Mouse (Mus musculus) gastrocnemius, adult 8-10 months (tissue): Measurements from ENCODE around the gene Osbpl6. TPM values are rescaled to one million over a fixed set of nuclear protein-coding genes. Genes with fewer than 3 reads are reported as not detected.

Source experiments
- DNase-seq, 2 experiments: peaks; one replicate each; pipeline ENCODE4 v3.0.0; 2022; ENCODE audit warnings: low spot score in 2 of 2
- total RNA-seq, 4 experiments: library from RNA; stranded (reverse); gene quantifications; 2 replicates each; pipeline ENCODE4 v1.2.4; 2022

Osbpl6 gene
- 10 to 100 TPM; 41.0 to 54.0 (median 45.9) TPM for total RNA-seq

- DNase-seq, result peak; percentile 60 to 72
Measured at GRCm38 (mm10) chr2:76406151-76406936, at the start of gene Osbpl6. TSS of gene Osbpl6 (plus strand) at chr2:76406508.

- DNase-seq, result no peak
Measured at GRCm38 (mm10) chr2:76360226-76360625, 46.1 kb upstream of the Osbpl6 start, which contains the start of gene Cyct. TSS of gene Cyct (minus strand) at chr2:76360450.

- DNase-seq, result no peak
Measured at GRCm38 (mm10) chr2:76362111-76362510, 44.2 kb upstream of the Osbpl6 start.

GRCm38 (mm10) chr2:76365811-76366210, 40.5 kb upstream of the Osbpl6 start:
- no peak for DNase-seq

GRCm38 (mm10) chr2:76367188-76367922, 39.0 kb upstream of the Osbpl6 start:
- DNase-seq, result peak; percentile 47 to 58

GRCm38 (mm10) chr2:76368861-76369660, 37.2 kb upstream of the Osbpl6 start:
- no peak for DNase-seq

- peak; percentile 71 for DNase-seq
Measured at GRCm38 (mm10) chr2:76369821-76370655, 36.3 kb upstream of the Osbpl6 start, which contains the start of gene Rbm45. TSS of gene Rbm45 (plus strand) at chr2:76369984.

- no peak for DNase-seq
Measured at GRCm38 (mm10) chr2:76370656-76370922, 35.7 kb upstream of the Osbpl6 start.

GRCm38 (mm10) chr2:76372244-76372643, 34.1 kb upstream of the Osbpl6 start:
- DNase-seq, result no peak

- no peak for DNase-seq
Measured at GRCm38 (mm10) chr2:76374544-76375206, 31.6 kb upstream of the Osbpl6 start.

GRCm38 (mm10) chr2:76378646-76379045, 27.7 kb upstream of the Osbpl6 start:
- no peak for DNase-seq

- DNase-seq, result no peak
Measured at GRCm38 (mm10) chr2:76386531-76386930, 19.8 kb upstream of the Osbpl6 start.

- no peak for DNase-seq
Measured at GRCm38 (mm10) chr2:76400178-76400577, 6.1 kb upstream of the Osbpl6 start.

GRCm38 (mm10) chr2:76405596-76406150, 635 bp upstream of the Osbpl6 start:
- no peak for DNase-seq

- DNase-seq, result peak; percentile 50 to 72
Measured at GRCm38 (mm10) chr2:76406937-76407441, 681 bp downstream of the Osbpl6 start.

- DNase-seq, result no peak
Measured at GRCm38 (mm10) chr2:76409526-76409925, 3.2 kb downstream of the Osbpl6 start.

- no peak for DNase-seq
Measured at GRCm38 (mm10) chr2:76409986-76410385, 3.7 kb downstream of the Osbpl6 start.

- no peak for DNase-seq
Measured at GRCm38 (mm10) chr2:76412924-76413323, 6.6 kb downstream of the Osbpl6 start.

GRCm38 (mm10) chr2:76417446-76418141, 11.3 kb downstream of the Osbpl6 start:
- no peak for DNase-seq
